Mouse (Mus musculus) kidney, embryonic 15.5 days (tissue): ENCODE measurements around the gene Dnajc30. TPM values are rescaled to one million over a fixed set of nuclear protein-coding genes. Genes with fewer than 3 reads are reported as not detected.

Source experiments
- ATAC-seq: fragments of 200-750 bp; cut with Nextera tagmentation; replicated peaks from 2 replicates; pipeline ENCODE4 v1.8.0; 2017; ENCODE audit warnings: moderate TSS enrichment; ENCODE audit not compliant: low FRiP score
- H3K27ac ChIP-seq: fragments of 300-500 bp; sonication (generic); 2 replicates; pipeline ENCODE4 v1.5.1; 2015; ENCODE audit warnings: mild to moderate bottlenecking, inconsistent platforms
- H3K27me3 ChIP-seq: fragments of 300-500 bp; sonication (generic); 2 replicates; pipeline ENCODE4 v1.6.1; 2015; ENCODE audit warnings: inconsistent platforms
- H3K36me3 ChIP-seq: fragments of 300-500 bp; sonication (generic); 2 replicates; pipeline ENCODE4 v1.6.1; 2015; ENCODE audit warnings: inconsistent platforms
- H3K4me1 ChIP-seq: fragments of 300-500 bp; sonication (generic); 2 replicates; pipeline ENCODE4 v1.6.1; 2015; ENCODE audit warnings: inconsistent platforms
- H3K4me2 ChIP-seq: fragments of 300-500 bp; sonication (generic); 2 replicates; pipeline ENCODE4 v1.6.1; 2015; ENCODE audit warnings: moderate library complexity, mild to moderate bottlenecking, inconsistent platforms
- H3K4me3 ChIP-seq: fragments of 300-500 bp; sonication (generic); replicated peaks from 2 replicates; pipeline ENCODE4 v1.5.1; 2015; ENCODE audit warnings: mild to moderate bottlenecking, inconsistent platforms
- H3K9ac ChIP-seq: fragments of 300-500 bp; sonication (generic); 2 replicates; pipeline ENCODE4 v1.6.1; 2015; ENCODE audit warnings: mild to moderate bottlenecking, inconsistent platforms
- H3K9me3 ChIP-seq: fragments of 300-500 bp; sonication (generic); replicated peaks from 2 replicates; pipeline ENCODE4 v1.6.1; 2016; ENCODE audit warnings: inconsistent platforms
- WGBS: fragments of 180-500 bp; shearing (Covaris S2); methylation state at CpG from one replicate; pipeline ENCODE4 v1.1.7; 2015; ENCODE audit warnings: mixed read lengths; 5-methylcytosine and 5-hydroxymethylcytosine counted together
- polyA plus RNA-seq: library from polyadenylated mRNA; unstranded; fragments of >200 nt; fragmentation: Nextera tagmentation; extraction: Ambion mirVana; gene quantifications from 2 replicates; pipeline ENCODE4 v1.2.1, GENCODE M21; 2015

The Dnajc30 gene
- polyA plus RNA-seq, 1 experiment from 2014 or later = 36.7 TPM

DNA sequence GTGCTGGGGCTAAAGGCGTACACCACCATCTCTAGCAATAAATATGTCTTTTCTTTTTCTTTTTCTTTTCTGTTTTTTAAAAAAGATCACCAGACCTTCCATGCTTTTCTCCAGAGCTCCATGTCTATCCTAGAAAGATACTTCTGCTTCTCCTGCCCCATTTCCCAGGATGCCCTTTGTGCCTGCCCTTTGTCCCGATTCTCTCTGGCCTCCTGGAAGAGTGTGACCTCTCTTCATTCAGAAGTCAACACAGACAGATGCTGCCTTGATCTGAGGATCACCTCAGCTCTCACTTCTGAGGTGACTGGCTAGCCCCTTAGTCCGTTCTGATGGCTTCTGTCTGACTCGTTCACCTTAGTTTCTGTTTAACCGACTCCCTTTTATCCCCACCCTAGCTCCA is 16.5 kb downstream of the Dnajc30 start:
- H3K9ac ChIP-seq = no peak overlapping the region
- H3K27ac ChIP-seq = no peak overlapping the region
- no peak overlapping the region for H3K4me3 ChIP-seq
- peaks cover 21% of the 10 kb centered on the region for H3K4me1 ChIP-seq
- H3K4me2 ChIP-seq = no peak overlapping the region
- H3K36me3 ChIP-seq = peaks cover 2% of the 10 kb centered on the region
- 0 out of 2 replicates have a peak, but pooled peaks cover 13% of the 10 kb centered on the region for H3K27me3 ChIP-seq
- H3K9me3 ChIP-seq = no peaks in the 10 kb centered on the region
- 92% methylated on average over 5 of the region's 5 CpGs for WGBS
- ATAC-seq = no peak

DNA sequence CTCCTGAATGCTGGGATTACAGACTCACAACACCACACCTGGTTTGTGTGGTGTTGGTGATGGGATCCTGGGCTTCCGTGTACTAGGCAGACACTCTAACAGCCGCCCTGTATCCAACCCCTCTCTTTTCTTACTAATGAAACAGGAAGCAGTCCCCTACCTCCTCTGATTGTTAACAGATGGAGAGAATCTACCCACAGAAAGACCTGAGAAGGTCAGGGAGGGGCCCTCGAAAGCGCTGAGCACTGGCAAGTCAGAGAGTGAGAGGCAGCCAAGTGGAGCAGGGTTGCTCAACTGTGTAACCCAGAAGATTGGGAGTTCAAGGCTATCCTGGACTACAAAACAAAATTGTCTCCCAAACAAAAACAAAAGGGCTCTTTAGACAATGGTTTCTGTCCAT is 22.9 kb downstream of the Dnajc30 start:
- Histone ChIP-seq H3K4me3 (no peak overlapping the region), H3K27ac (no peak overlapping the region), H3K27me3 (peaks cover 60% of the 10 kb centered on the region), H3K4me2 (no peak overlapping the region), H3K36me3 (no peaks in the 10 kb centered on the region), H3K9ac (no peak overlapping the region), H3K9me3 (no peaks in the 10 kb centered on the region), H3K4me1 (peaks cover 7% of the 10 kb centered on the region; the same call in 1 of the 2 replicates)
- 33% methylated on average over 4 of the region's 4 CpGs for WGBS
- ATAC-seq = no peak

DNA sequence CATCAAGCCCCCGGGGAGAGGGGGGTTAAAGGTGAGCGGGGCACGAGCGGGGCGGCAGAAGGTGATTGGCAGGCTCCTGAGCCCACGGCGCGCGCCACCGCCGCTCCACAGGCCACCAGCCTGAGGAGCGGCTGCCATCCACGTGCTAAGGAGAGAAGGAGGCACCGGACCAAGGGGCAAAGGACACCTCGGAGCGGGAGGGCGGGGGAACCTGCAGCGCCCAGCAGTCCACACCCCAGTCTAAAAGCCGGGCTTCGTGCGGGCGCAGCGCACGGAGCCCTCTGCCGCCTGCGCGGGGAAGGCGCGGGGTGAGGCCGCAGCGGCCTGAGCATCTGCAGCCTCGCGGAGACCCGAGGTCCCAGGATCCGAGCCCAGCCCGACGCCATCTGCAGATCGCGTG is 25.7 kb downstream of the Dnajc30 start, which contains the start of gene Mlxipl:
TSS of gene Mlxipl (plus strand) at position 238 of the 400 bp plus-strand sequence.
- Histone ChIP-seq H3K9me3 (no peaks in the 10 kb centered on the region), H3K27ac (no peak within 1 kb of the TSS), H3K27me3 (peaks cover 76% of the 10 kb centered on the region), H3K4me2 (peak within 1 kb of the TSS; percentile 57), H3K9ac (no peak within 1 kb of the TSS), H3K36me3 (no peaks in the 10 kb centered on the region), H3K4me3 (peak within 1 kb of the TSS; percentile 26), H3K4me1 (peaks cover 7% of the 10 kb centered on the region; the same call in 1 of the 2 replicates)
- 2% methylated on average over 39 of the region's 39 CpGs for WGBS
- 0 out of 2 replicates have a peak, but pooled peaks have one; percentile 12 for ATAC-seq

DNA sequence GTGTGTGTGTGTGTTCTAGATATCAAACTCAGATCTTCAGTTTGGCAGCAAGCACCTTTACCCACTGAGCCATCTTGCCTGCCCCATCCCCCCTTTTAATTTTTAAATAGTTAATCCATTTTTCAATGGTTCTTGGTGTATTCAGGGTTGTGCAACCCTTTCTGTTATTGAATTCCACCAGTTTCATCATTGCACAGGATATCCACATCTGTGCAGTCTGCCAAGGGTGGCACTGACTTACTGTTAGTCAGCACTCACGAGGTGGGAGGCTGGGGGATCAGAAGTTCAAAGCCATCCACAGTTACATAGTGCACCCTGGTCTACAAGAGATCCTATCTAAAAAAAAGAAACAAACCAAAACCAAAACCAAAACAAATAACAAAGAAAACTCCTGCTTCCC is 37.0 kb downstream of the Dnajc30 start:
- 63% methylated on average over 1 of the region's 1 CpGs for WGBS
- Histone ChIP-seq H3K27ac (no peak overlapping the region), H3K27me3 (peaks cover 19% of the 10 kb centered on the region), H3K4me2 (no peak overlapping the region), H3K4me3 (no peak overlapping the region), H3K4me1 (no peaks in the 10 kb centered on the region), H3K9ac (no peak overlapping the region), H3K9me3 (no peaks in the 10 kb centered on the region), H3K36me3 (no peaks in the 10 kb centered on the region)
- no peak for ATAC-seq

DNA sequence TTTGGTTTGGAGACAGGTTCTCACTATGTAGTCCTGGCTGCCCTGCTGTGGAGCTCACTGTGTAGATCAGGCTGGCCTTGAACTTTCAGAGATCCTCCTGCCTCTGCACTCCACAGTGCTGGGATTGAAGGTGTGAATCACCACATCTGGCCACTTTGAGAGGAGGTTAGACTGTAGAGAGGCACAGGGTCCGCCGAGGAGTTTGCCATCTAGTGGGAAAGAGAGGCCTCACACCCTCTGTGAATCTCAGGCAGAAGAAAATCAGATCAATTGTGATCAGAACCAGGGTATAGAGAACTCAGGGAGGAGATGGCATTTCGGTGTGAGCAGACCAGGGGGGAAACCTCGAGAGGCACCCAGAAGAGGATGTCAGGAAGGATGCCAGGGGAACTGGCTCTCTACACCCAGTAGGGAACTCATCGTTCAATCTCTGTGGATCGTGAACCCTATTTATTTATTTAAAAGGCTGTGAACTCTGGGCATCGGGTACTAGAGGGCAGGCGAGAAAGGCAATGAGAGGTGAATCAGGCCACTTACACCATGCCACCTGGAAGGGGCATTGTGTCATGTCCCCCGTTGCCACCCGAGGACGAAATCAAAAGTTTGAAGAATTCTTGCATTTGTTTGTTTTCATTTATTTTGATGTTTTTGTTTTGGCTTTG is 40.1 kb downstream of the Dnajc30 start:
- Histone ChIP-seq H3K27ac (no peak overlapping the region), H3K9ac (no peak overlapping the region), H3K4me3 (no peak overlapping the region), H3K9me3 (no peaks in the 10 kb centered on the region), H3K4me1 (peaks cover 25% of the 10 kb centered on the region), H3K27me3 (peaks cover 50% of the 10 kb centered on the region), H3K4me2 (no peak overlapping the region), H3K36me3 (no peaks in the 10 kb centered on the region)
- ATAC-seq = no peak
- WGBS = 62% methylated on average over 11 of the region's 11 CpGs

DNA sequence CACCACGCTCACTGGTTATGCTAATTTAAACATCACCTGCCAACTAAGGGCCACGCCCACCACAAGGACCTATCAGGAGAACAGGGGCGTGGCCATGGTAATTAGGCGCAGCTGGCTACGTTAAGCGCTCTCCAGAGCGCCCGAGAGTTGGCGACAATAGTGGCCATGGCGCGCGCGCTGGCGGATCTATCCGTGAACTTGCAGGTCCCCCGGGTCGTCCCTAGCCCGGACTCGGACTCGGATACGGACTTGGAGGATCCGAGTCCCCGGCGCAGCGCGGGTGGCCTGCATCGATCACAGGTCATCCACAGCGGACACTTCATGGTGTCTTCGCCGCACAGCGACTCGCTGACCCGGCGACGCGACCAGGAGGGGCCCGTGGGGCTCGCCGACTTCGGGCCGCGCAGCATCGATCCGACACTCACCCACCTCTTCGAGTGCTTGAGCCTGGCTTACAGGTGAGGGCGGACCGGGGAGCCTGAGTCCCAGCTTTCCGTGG is 42.8 kb downstream of the Dnajc30 start:
- peak; percentile 84 for ATAC-seq
- Histone ChIP-seq H3K36me3 (no peaks in the 10 kb centered on the region), H3K27ac (no peak overlapping the region), H3K4me2 (peak overlapping the region; percentile 97), H3K4me1 (peaks cover 28% of the 10 kb centered on the region), H3K27me3 (peaks cover 52% of the 10 kb centered on the region), H3K9me3 (no peaks in the 10 kb centered on the region), H3K4me3 (peak overlapping the region; percentile 57), H3K9ac (peak overlapping the region; percentile 55)
- under 1% methylated on average over 48 of the region's 48 CpGs for WGBS

DNA sequence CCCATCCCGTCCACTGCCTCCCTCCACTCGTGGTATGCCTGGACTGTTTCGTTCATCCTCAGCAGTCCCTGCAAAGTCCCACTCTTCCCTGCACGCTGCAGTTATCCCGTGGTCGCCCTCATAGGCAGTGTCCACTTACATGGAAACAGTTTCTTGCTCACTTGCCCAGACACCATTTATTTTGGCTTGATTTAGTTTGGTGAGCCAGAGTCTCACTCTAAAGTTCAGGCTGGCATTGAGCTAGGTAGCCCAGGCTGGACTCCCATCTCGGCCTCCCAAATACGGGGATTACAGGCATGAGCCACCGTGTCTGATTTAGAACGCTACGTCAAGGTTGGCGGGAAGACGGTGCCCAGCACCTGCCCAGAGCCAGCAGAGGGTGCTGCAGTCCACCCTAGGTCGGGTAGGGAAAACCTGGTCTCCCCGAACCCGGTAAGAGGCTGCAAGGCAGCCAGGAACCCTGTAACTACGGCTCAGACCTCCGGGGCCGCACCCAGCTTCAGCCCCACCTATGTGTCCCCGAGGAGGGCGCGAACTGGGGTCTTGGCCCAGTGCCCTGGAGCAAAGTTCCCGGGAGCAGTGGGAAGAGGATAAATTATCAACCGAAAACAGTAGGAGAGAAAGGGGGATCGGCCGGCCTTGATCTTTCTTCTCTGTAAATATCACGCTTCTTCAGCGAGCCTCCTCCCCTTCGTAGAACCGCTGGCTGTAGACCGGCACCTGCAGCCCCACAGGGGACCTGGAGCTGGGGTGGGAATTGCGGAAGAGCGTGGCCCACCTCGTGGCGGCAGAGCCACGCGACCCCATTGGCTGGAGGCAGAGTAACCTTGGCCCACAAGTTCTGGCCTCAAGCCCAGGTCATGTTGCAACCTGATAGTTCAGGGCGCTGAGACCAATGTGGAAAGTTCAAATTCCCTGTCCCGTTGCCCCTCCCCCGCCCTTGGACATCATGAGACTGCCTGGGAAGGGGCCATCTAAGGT is 43.8 kb downstream of the Dnajc30 start:
- H3K4me3 ChIP-seq = peak overlapping the region; percentile 57

DNA sequence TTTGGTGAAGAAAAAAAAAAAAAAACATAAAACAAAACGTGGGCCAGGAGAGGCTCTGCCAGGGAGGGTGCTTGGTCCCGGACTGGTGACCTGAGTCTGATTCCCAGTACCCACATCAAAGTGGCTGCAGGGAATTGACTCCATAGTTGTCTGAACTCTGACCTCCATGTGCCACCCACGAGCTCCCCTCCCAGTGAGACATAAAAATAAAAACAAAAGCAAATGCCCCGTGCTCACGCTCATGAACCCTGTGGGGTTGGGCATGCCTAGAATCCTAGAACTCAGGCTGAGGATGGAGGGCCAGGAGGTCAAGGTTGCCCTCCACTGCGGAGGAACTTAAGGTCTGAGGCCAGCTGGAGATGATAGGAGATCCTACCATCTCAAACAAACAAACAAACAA is 45.0 kb downstream of the Dnajc30 start:
- no peak overlapping the region for H3K4me2 ChIP-seq
- WGBS = 50% methylated on average over 6 of the region's 6 CpGs
- H3K4me1 ChIP-seq = peaks cover 28% of the 10 kb centered on the region
- H3K27ac ChIP-seq = no peak overlapping the region
- H3K4me3 ChIP-seq = no peak overlapping the region
- H3K27me3 ChIP-seq = peaks cover 52% of the 10 kb centered on the region
- no peak overlapping the region for H3K9ac ChIP-seq
- no peaks in the 10 kb centered on the region for H3K36me3 ChIP-seq
- H3K9me3 ChIP-seq = no peaks in the 10 kb centered on the region
- ATAC-seq = no peak

More for the DNA sequence above, 43.8 kb downstream of the Dnajc30 start:
- WGBS = 7% methylated on average over 40 of the region's 40 CpGs
- ATAC-seq = 0 out of 2 replicates have a peak, but pooled peaks have one; percentile 20
- peak overlapping the region; percentile 55; the same call in 1 of the 2 replicates for H3K9ac ChIP-seq
- H3K4me2 ChIP-seq = peak overlapping the region; percentile 97
- no peaks in the 10 kb centered on the region for H3K9me3 ChIP-seq
- 0 out of 2 replicates have a peak overlapping the region, but pooled peaks have one; percentile 37 for H3K27ac ChIP-seq
- peaks cover 28% of the 10 kb centered on the region for H3K4me1 ChIP-seq
- peaks cover 52% of the 10 kb centered on the region for H3K27me3 ChIP-seq
- no peaks in the 10 kb centered on the region for H3K36me3 ChIP-seq

DNA sequence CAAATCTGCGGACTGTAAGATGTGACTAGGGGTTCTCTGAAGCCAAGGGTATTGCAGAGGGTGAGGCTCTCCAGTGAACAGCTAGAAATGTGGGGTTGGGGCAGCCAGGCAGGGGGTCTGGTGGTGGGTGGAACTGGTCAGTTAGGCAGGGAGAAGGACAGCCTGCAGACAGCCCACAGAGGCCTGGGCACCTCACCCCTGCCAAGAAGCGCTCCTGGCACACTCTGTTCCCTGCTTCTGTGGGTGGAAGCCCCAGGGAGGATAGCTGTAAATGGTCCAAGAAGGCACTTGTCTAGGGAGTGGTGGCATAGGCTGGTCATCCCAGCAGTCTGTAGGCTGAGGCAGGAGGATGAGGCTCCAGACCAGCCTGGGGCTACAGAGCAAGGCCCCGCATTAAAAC is 45.4 kb downstream of the Dnajc30 start:
- Histone ChIP-seq H3K27me3 (peaks cover 51% of the 10 kb centered on the region), H3K4me3 (no peak overlapping the region)

DNA sequence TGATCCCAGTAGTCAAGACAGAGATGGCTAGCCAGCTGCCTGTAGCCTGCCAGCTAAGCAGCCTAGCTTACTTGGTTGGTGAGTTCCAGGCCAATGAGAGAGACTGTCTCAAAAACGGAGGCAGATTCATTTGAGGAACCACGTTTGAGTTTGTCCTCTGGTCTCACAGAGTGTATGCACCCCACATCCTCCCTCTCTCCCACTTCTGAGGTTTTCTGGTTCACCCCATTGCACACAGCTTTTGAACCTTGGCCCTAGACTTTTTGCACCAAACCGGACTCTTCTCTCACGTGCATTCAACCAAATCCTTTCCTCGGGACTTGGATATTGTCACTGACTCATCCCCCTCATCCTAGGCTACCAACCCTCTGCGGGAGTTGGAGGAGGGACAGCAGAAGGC is 46.0 kb downstream of the Dnajc30 start:
- no peak overlapping the region for H3K4me3 ChIP-seq
- peaks cover 47% of the 10 kb centered on the region for H3K27me3 ChIP-seq
- no peak overlapping the region for H3K27ac ChIP-seq
- H3K4me2 ChIP-seq = no peak overlapping the region
- ATAC-seq = no peak
- no peak overlapping the region for H3K9ac ChIP-seq
- peaks cover 28% of the 10 kb centered on the region for H3K4me1 ChIP-seq
- WGBS = 46% methylated on average over 6 of the region's 6 CpGs
- no peaks in the 10 kb centered on the region for H3K36me3 ChIP-seq
- no peaks in the 10 kb centered on the region for H3K9me3 ChIP-seq

More for the DNA sequence above, 45.4 kb downstream of the Dnajc30 start:
- Histone ChIP-seq H3K9ac (no peak overlapping the region), H3K4me1 (peaks cover 28% of the 10 kb centered on the region), H3K9me3 (no peaks in the 10 kb centered on the region), H3K4me2 (no peak overlapping the region), H3K27ac (no peak overlapping the region), H3K36me3 (no peaks in the 10 kb centered on the region)
- no peak for ATAC-seq
- WGBS = 92% methylated on average over 3 of the region's 3 CpGs

DNA sequence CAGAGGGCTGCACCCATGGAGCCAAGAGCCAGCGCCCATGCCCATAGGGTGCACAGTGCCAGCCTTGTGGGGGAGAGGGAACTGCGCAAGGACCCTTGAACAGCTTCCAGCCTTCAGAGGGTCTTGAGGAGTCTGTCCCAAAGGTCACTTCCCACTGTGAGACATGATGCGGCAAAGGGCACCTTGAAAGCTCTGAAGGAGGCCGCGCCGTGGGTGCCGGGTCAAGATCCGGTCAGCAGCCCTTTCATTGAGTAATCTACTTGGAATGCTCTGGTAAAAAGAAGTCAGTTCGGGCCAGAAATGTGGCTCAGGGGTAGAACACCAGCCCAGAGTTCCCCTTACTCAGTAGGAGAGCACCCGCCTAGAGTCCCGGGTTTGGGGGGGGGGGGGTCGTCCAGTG is 49.8 kb downstream of the Dnajc30 start:
- Histone ChIP-seq H3K36me3 (no peaks in the 10 kb centered on the region), H3K9ac (no peak overlapping the region), H3K27me3 (peaks cover 10% of the 10 kb centered on the region), H3K4me1 (peaks cover 6% of the 10 kb centered on the region; the same call in 1 of the 2 replicates), H3K4me3 (no peak overlapping the region), H3K4me2 (no peak overlapping the region), H3K9me3 (no peaks in the 10 kb centered on the region), H3K27ac (no peak overlapping the region)
- 91% methylated on average over 11 of the region's 12 CpGs for WGBS
- no peak for ATAC-seq

DNA sequence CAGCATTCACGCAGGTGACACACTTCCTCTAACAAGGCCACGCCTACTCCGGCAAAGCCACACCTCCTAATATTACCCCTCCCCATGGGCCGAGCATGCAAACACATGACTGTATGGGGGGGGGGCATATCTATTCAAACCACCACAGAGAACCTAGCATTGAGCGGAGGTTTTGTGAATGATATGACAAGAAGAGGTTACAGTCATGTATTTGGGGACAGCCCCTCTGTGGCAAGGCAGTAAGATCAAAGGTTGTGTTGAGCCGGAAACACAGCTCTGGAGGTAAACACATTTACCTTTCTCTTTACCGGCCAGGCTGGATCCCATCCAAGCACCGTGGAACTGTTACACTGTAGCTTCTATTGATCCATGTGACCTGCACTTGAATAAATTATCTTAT is 51.2 kb downstream of the Dnajc30 start:
- Histone ChIP-seq H3K27me3 (0 out of 2 replicates have a peak, but pooled peaks cover 2% of the 10 kb centered on the region), H3K36me3 (no peaks in the 10 kb centered on the region), H3K9me3 (no peaks in the 10 kb centered on the region), H3K4me3 (no peak overlapping the region), H3K27ac (no peak overlapping the region), H3K4me2 (no peak overlapping the region), H3K9ac (no peak overlapping the region), H3K4me1 (peaks cover 4% of the 10 kb centered on the region; the same call in 1 of the 2 replicates)
- WGBS = 81% methylated on average over 8 of the region's 8 CpGs
- ATAC-seq = no peak
